Mouse (Mus musculus) cortical plate, adult 2 months (tissue): ENCODE measurements around the gene Higd1a.

ENCODE experiments used
- CTCF ChIP-seq: fragments of 200-500 bp; IDR thresholded peaks from 2 replicates; pipeline ENCODE4 v1.5.1; 2011; ENCODE audit warnings: mild to moderate bottlenecking, control low read depth, low read length; ENCODE audit not compliant: insufficient read depth; ENCODE audit errors: extremely low read depth
- POLR2A ChIP-seq: fragments of 200-500 bp; IDR thresholded peaks from 2 replicates; pipeline ENCODE4 v1.6.1; 2011; ENCODE audit warnings: mild to moderate bottlenecking, low read length, control low read depth; ENCODE audit not compliant: insufficient read depth; ENCODE audit errors: extremely low read depth

- no peak for TF ChIP-seq CTCF
- no peak for TF ChIP-seq POLR2A
Measured at GRCm38 (mm10) chr9:121906456-121906855, 48.3 kb upstream of the Higd1a start.
